Mouse (Mus musculus): ENCODE results near the gene Xaf1. TPM values are rescaled to one million over a fixed set of nuclear protein-coding genes. Genes with fewer than 3 reads are reported as not detected.
A peak's percentile ranks its signal among the peaks of the same experiment; 100 is the strongest.

Xaf1 gene
- polyA plus RNA-seq, 1 experiment from 2014 or later = 1.6 TPM

GRCm38 (mm10) chr11:72352272-72352671 lies 50.8 kb downstream of the Xaf1 start:
- WGBS = 80% methylated on average over 1 of the region's 1 CpGs
- H3K27ac ChIP-seq = no peak overlapping the region
- no peak for DNase-seq (ENCODE audit: low spot score)
- no peaks in the 10 kb centered on the region for H3K27me3 ChIP-seq (ENCODE audit: insufficient read depth, poor library complexity, severe bottlenecking)
- H3K36me3 ChIP-seq = no peaks in the 10 kb centered on the region
- no peaks in the 10 kb centered on the region for H3K9me3 ChIP-seq
- peaks cover 6% of the 10 kb centered on the region for H3K4me1 ChIP-seq
- no peak overlapping the region for H3K4me3 ChIP-seq

GRCm38 (mm10) chr11:72353186-72353585 lies 51.8 kb downstream of the Xaf1 start:
- Histone ChIP-seq H3K4me1 (peaks cover 6% of the 10 kb centered on the region), H3K4me3 (no peak overlapping the region), H3K27ac (no peak overlapping the region), H3K27me3 (ENCODE audit: insufficient read depth, poor library complexity, severe bottlenecking) (no peaks in the 10 kb centered on the region), H3K36me3 (no peaks in the 10 kb centered on the region), H3K9me3 (no peaks in the 10 kb centered on the region)
- no peak for DNase-seq (ENCODE audit: low spot score)
- 73% methylated on average over 3 of the region's 3 CpGs for WGBS

GRCm38 (mm10) chr11:72354971-72355728 lies 53.7 kb downstream of the Xaf1 start:
- peak; percentile 89 for DNase-seq (ENCODE audit: low spot score)
- Histone ChIP-seq H3K4me3 (peak overlapping the region; percentile 45), H3K36me3 (no peaks in the 10 kb centered on the region), H3K4me1 (peaks cover 6% of the 10 kb centered on the region), H3K9me3 (no peaks in the 10 kb centered on the region), H3K27ac (no peak overlapping the region), H3K27me3 (ENCODE audit: insufficient read depth, poor library complexity, severe bottlenecking) (no peaks in the 10 kb centered on the region)
- WGBS = 20% methylated on average over 20 of the region's 20 CpGs

- Histone ChIP-seq H3K27me3 (ENCODE audit: insufficient read depth, poor library complexity, severe bottlenecking) (no peaks in the 10 kb centered on the region), H3K27ac (peak overlapping the region; percentile 86), H3K9me3 (no peaks in the 10 kb centered on the region), H3K4me3 (peak overlapping the region; percentile 64), H3K4me1 (0 out of 2 replicates have a peak, but pooled peaks cover 3% of the 10 kb centered on the region), H3K36me3 (no peaks in the 10 kb centered on the region)
- WGBS = 12% methylated on average over 42 of the region's 42 CpGs
- DNase-seq (ENCODE audit: low spot score) = peak; percentile 86
Measured at GRCm38 (mm10) chr11:72361385-72362346, 60.2 kb downstream of the Xaf1 start.

GRCm38 (mm10) chr11:72362347-72362741 lies 60.9 kb downstream of the Xaf1 start, which contains the start of gene Tekt1:
Tekt1 (minus strand) TSS chr11:72362442.
- H3K4me1 ChIP-seq = 0 out of 2 replicates have a peak, but pooled peaks cover 3% of the 10 kb centered on the region
- peak within 1 kb of the TSS; percentile 86 for H3K27ac ChIP-seq
- DNase-seq (ENCODE audit: low spot score) = no peak
- H3K9me3 ChIP-seq = no peaks in the 10 kb centered on the region
- no peaks in the 10 kb centered on the region for H3K36me3 ChIP-seq
- peak within 1 kb of the TSS; percentile 64 for H3K4me3 ChIP-seq
- WGBS = 34% methylated on average over 10 of the region's 10 CpGs
- no peaks in the 10 kb centered on the region for H3K27me3 ChIP-seq (ENCODE audit: insufficient read depth, poor library complexity, severe bottlenecking)

Other genes starting within 250 kb of the Xaf1 start
- gene Pitpnm3, start 165.9 kb upstream of the Xaf1 start, polyA plus RNA-seq (2016; fragmentation: Nextera tagmentation; extraction: Ambion mirVana) = 0.09 and 0.20 TPM in 2 replicates
- 0.10 and 0.24 TPM in 2 replicates for gene Gm43951, start 94.8 kb upstream of the Xaf1 start, polyA plus RNA-seq (2016; fragmentation: Nextera tagmentation; extraction: Ambion mirVana)
- gene 4933427D14Rik, start 94.2 kb upstream of the Xaf1 start, polyA plus RNA-seq (2016; fragmentation: Nextera tagmentation; extraction: Ambion mirVana) = 7.1 and 9.4 TPM in 2 replicates
- gene Txndc17, start 94.1 kb upstream of the Xaf1 start, polyA plus RNA-seq (2016; fragmentation: Nextera tagmentation; extraction: Ambion mirVana) = 161 and 183 TPM in 2 replicates
- gene Med31, start 86.0 kb upstream of the Xaf1 start, polyA plus RNA-seq (2016; fragmentation: Nextera tagmentation; extraction: Ambion mirVana) = 26.9 and 36.9 TPM in 2 replicates
- 0.18 and 0.26 TPM in 2 replicates for gene Slc13a5, start 34.4 kb upstream of the Xaf1 start, polyA plus RNA-seq (2016; fragmentation: Nextera tagmentation; extraction: Ambion mirVana)
- gene Fbxo39, start 12.8 kb downstream of the Xaf1 start, polyA plus RNA-seq (2016; fragmentation: Nextera tagmentation; extraction: Ambion mirVana) = not detected in 2 replicates
- 0.39 and 2.0 TPM in 2 replicates for gene Tekt1, start 60.8 kb downstream of the Xaf1 start, polyA plus RNA-seq (2016; fragmentation: Nextera tagmentation; extraction: Ambion mirVana)
- 148 and 184 TPM in 2 replicates for gene Smtnl2, start 110.1 kb downstream of the Xaf1 start, polyA plus RNA-seq (2016; fragmentation: Nextera tagmentation; extraction: Ambion mirVana)
- not detected in 2 replicates for gene Ggt6, start 133.9 kb downstream of the Xaf1 start, polyA plus RNA-seq (2016; fragmentation: Nextera tagmentation; extraction: Ambion mirVana)
- gene Mybbp1a, start 139.7 kb downstream of the Xaf1 start, polyA plus RNA-seq (2016; fragmentation: Nextera tagmentation; extraction: Ambion mirVana) = 133 and 186 TPM in 2 replicates
- 5.7 and 7.1 TPM in 2 replicates for gene Spns2, start 188.3 kb downstream of the Xaf1 start, polyA plus RNA-seq (2016; fragmentation: Nextera tagmentation; extraction: Ambion mirVana)
- 0.11 and 0.28 TPM in 2 replicates for gene Spns3, start 248.9 kb downstream of the Xaf1 start, polyA plus RNA-seq (2016; fragmentation: Nextera tagmentation; extraction: Ambion mirVana)